Mouse (Mus musculus): Measurements from ENCODE around the gene Ccn6.

- TF ChIP-seq CTCF (IDR thresholded peaks at IDR 0.05; ENCODE audit: extremely low read depth, insufficient read depth, low read length) (peak; percentile 89), POLR2A (IDR thresholded peaks at IDR 0.05; ENCODE audit: extremely low read depth, insufficient read depth, low read length) (no peak)
Observed at GRCm38 (mm10) chr10:39170181-39170580, 6.6 kb upstream of the Ccn6 start.
